Mouse (Mus musculus): ENCODE measurements at regions not wholly inside any gene's neighbourhood (a gene's known extent, or its start where the extent isn't known, plus 50 kb on each side); places are given as distances from the start of the nearest gene placed in this dataset.

- TF ChIP-seq CTCF (IDR thresholded peaks at IDR 0.05; ENCODE audit: extremely low read depth, insufficient read depth, insufficient read length, insufficient replicate concordance): no peak
- TF ChIP-seq POLR2A (IDR thresholded peaks at IDR 0.05; ENCODE audit: low read depth, low read length): no peak
Measured at GRCm38 (mm10) chr12:79891942-79892341, 220.9 kb downstream of the Zfp36l1 start.
